Mouse (Mus musculus) bone marrow macrophage, adult 2 months (primary cell): Measurements from ENCODE around the gene Eif1.

Source experiments
- CTCF ChIP-seq: IDR thresholded peaks from 2 replicates; pipeline ENCODE4 v1.5.1; 2012; ENCODE audit warnings: low read depth, mild to moderate bottlenecking, low read length, moderate library complexity
- POLR2A ChIP-seq: IDR thresholded peaks from 2 replicates; pipeline ENCODE4 v1.6.1; 2012; ENCODE audit warnings: mild to moderate bottlenecking, low read depth, low read length, borderline replicate concordance

GRCm38 (mm10) chr11:100313424-100313823 lies 6.3 kb upstream of the Eif1 start:
- TF ChIP-seq CTCF = no peak
- TF ChIP-seq POLR2A = no peak
